Mouse (Mus musculus) macrophage (primary cell): ENCODE results near the gene Gm20518. TPM values are rescaled to one million over a fixed set of nuclear protein-coding genes. Genes with fewer than 3 reads are reported as not detected.

Source experiments
- H3K27ac ChIP-seq: fragments of 350-480 bp; formaldehyde crosslinking; 2 replicates; pipeline ENCODE4 v1.9.0; 2021
- H3K36me3 ChIP-seq: fragments of 350-480 bp; formaldehyde crosslinking; 2 replicates; pipeline ENCODE4 v1.9.0; 2021; ENCODE audit errors: inconsistent target
- H3K4me3 ChIP-seq: fragments of 350-480 bp; formaldehyde crosslinking; 2 replicates; pipeline ENCODE4 v1.9.0; 2021; ENCODE audit errors: inconsistent target
- H3K79me2 ChIP-seq: fragments of 350-480 bp; formaldehyde crosslinking; 2 replicates; pipeline ENCODE4 v1.9.0; 2021; ENCODE audit errors: inconsistent target
- WGBS: methylation state at CpG from one replicate; pipeline ENCODE4 v1.1.7; 2026; ENCODE audit warnings: inconsistent platforms; ENCODE audit not compliant: missing documents; 5-methylcytosine and 5-hydroxymethylcytosine counted together
- polyA plus RNA-seq: library from polyadenylated mRNA; stranded (reverse); fragments of 250-400 nt; gene quantifications from 3 replicates; pipeline ENCODE4 v1.2.4, GENCODE M21; 2018; ENCODE audit warnings: inconsistent platforms
- total RNA-seq, 78 experiments: library from RNA; depleted of rRNA; stranded (reverse); fragments of 250-400 nt; gene quantifications; 1 replicate in 9 of 78; 2 replicates in 24 of 78; 3 replicates in 43 of 78; 4 replicates in 2 of 78; pipeline ENCODE4 v1.2.4; 2018; ENCODE audit warnings: inconsistent platforms in 56 of 78

The Gm20518 gene
- 1 to 10 TPM in 12 of 26 experiments, under 1 TPM in 14; 0.17 to 3.9 (median 0.93) TPM for total RNA-seq (2018; cell fraction: chromatin; rRNA removed)
- under 1 TPM in 6 of 26 experiments, not detected in 20; 0.04 to 0.10 (median 0.08) TPM for total RNA-seq (2018; cell fraction: cytosol; rRNA removed)
- total RNA-seq (2018; cell fraction: nucleus; rRNA removed) = 1 to 10 TPM in 5 of 26 experiments, under 1 TPM in 17, not detected in 4; 0.18 to 2.8 (median 0.55) TPM
- polyA plus RNA-seq = 0.07 TPM in 1 of 3 replicates, not detected in the others

- Histone ChIP-seq H3K4me3 (peak within 1 kb of the TSS; percentile 55), H3K79me2 (peaks cover 45% of the 10 kb centered on the region), H3K36me3 (no peaks in the 10 kb centered on the region), H3K27ac (no peak within 1 kb of the TSS)
- under 1% methylated on average over 23 of the region's 38 CpGs for WGBS
Measured at GRCm38 (mm10) chr16:17891567-17891959, at the start of gene Gm20518. Gene Gm20518 (minus strand): TSS chr16:17891671.

GRCm38 (mm10) chr16:17939255-17939751, 47.8 kb upstream of the Gm20518 start:
- Histone ChIP-seq H3K36me3 (no peaks in the 10 kb centered on the region), H3K4me3 (no peak overlapping the region), H3K79me2 (no peaks in the 10 kb centered on the region), H3K27ac (no peak overlapping the region)
- WGBS = 49% methylated on average over 9 of the region's 9 CpGs

GRCm38 (mm10) chr16:17938821-17939220, 47.4 kb upstream of the Gm20518 start:
- Histone ChIP-seq H3K4me3 (no peak overlapping the region), H3K79me2 (no peaks in the 10 kb centered on the region), H3K36me3 (no peaks in the 10 kb centered on the region), H3K27ac (no peak overlapping the region)
- WGBS = 9% methylated on average over 7 of the region's 7 CpGs

GRCm38 (mm10) chr16:17938187-17938586, 46.7 kb upstream of the Gm20518 start:
- 42% methylated on average over 7 of the region's 7 CpGs for WGBS
- Histone ChIP-seq H3K79me2 (no peaks in the 10 kb centered on the region), H3K27ac (no peak overlapping the region), H3K36me3 (no peaks in the 10 kb centered on the region), H3K4me3 (no peak overlapping the region)

GRCm38 (mm10) chr16:17936776-17937175, 45.3 kb upstream of the Gm20518 start:
- Histone ChIP-seq H3K27ac (no peak overlapping the region), H3K36me3 (no peaks in the 10 kb centered on the region), H3K79me2 (no peaks in the 10 kb centered on the region), H3K4me3 (no peak overlapping the region)
- WGBS = 87% methylated on average over 10 of the region's 10 CpGs

GRCm38 (mm10) chr16:17934445-17934910, 43.0 kb upstream of the Gm20518 start:
- 4% methylated on average over 3 of the region's 3 CpGs for WGBS

GRCm38 (mm10) chr16:17933594-17934444, 42.3 kb upstream of the Gm20518 start:
- Histone ChIP-seq H3K27ac (no peak overlapping the region), H3K4me3 (no peak overlapping the region), H3K36me3 (no peaks in the 10 kb centered on the region), H3K79me2 (no peaks in the 10 kb centered on the region)
- 88% methylated on average over 9 of the region's 9 CpGs for WGBS

More at GRCm38 (mm10) chr16:17934445-17934910, 43.0 kb upstream of the Gm20518 start:
- no peak overlapping the region for H3K4me3 ChIP-seq
- no peaks in the 10 kb centered on the region for H3K79me2 ChIP-seq
- no peaks in the 10 kb centered on the region for H3K36me3 ChIP-seq
- no peak overlapping the region for H3K27ac ChIP-seq

GRCm38 (mm10) chr16:17931906-17932460, 40.5 kb upstream of the Gm20518 start:
- Histone ChIP-seq H3K27ac (no peak overlapping the region), H3K36me3 (no peaks in the 10 kb centered on the region), H3K79me2 (no peaks in the 10 kb centered on the region), H3K4me3 (no peak overlapping the region)
- whole genome bisulfite sequencing = 93% methylated on average over 5 of the region's 5 CpGs

DNA sequence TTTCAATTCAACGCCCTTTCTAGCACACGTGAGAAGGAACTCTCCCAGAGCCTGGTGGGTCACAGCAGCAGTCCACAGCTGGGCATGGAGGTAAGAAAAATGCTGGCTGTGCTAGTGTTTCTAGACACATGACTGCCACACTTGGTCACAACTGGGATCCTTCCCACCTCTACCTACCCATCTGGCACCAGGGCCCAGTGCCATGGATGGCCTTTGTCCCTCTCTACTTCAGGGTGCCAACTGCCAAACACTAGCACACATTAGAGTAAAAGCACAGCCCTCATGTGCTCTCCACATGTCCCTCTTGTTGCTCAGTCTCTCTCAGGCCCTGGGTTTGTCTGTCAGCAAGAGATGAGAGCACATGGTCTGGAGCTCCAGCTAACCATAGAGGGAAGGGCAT, 38.2 kb upstream of the Gm20518 start:
- WGBS = no CpG with 5 or more reads among the region's 2 CpGs
- Histone ChIP-seq H3K27ac (no peak overlapping the region), H3K4me3 (no peak overlapping the region), H3K79me2 (no peaks in the 10 kb centered on the region), H3K36me3 (0 out of 2 replicates have a peak, but pooled peaks cover 5% of the 10 kb centered on the region)

DNA sequence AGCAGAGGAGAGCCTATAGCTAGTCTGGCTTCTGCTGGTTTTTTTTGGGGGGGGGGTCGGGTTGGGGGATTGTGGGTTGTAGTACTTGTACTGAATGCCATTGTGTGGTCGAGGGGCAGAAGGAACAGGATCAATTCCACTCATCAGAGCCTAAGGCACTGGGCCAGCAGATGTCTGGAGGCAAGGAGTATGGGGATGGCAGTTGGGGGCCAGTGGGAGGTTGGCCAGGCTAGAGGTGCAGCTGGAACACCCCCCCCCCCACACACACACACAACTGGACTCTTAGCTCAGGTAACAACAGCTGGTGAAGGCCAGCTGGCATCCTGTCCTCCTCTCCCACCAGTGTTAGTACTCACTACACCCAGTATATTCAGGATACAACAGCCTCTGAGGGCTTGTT, 37.7 kb upstream of the Gm20518 start:
- Histone ChIP-seq H3K27ac (no peak overlapping the region), H3K79me2 (no peaks in the 10 kb centered on the region), H3K36me3 (0 out of 2 replicates have a peak, but pooled peaks cover 5% of the 10 kb centered on the region), H3K4me3 (no peak overlapping the region)
- 63% methylated on average over 2 of the region's 2 CpGs for WGBS

GRCm38 (mm10) chr16:17928627-17929104, 37.2 kb upstream of the Gm20518 start:
- peak overlapping the region; percentile 50 for H3K4me3 ChIP-seq
- no peaks in the 10 kb centered on the region for H3K79me2 ChIP-seq
- 2% methylated on average over 9 of the region's 9 CpGs for WGBS
- H3K36me3 ChIP-seq = 0 out of 2 replicates have a peak, but pooled peaks cover 5% of the 10 kb centered on the region
- H3K27ac ChIP-seq = peak overlapping the region; percentile 80

- 0 out of 2 replicates have a peak, but pooled peaks cover 5% of the 10 kb centered on the region for H3K36me3 ChIP-seq
- no peaks in the 10 kb centered on the region for H3K79me2 ChIP-seq
- H3K4me3 ChIP-seq = peak within 1 kb of the TSS; percentile 50
- H3K27ac ChIP-seq = peak within 1 kb of the TSS; percentile 80
- WGBS = 1% methylated on average over 41 of the region's 47 CpGs
Measured at GRCm38 (mm10) chr16:17928087-17928580, 36.7 kb upstream of the Gm20518 start, which contains the start of gene Slc25a1. Gene Slc25a1 (minus strand): TSS chr16:17928219.

DNA sequence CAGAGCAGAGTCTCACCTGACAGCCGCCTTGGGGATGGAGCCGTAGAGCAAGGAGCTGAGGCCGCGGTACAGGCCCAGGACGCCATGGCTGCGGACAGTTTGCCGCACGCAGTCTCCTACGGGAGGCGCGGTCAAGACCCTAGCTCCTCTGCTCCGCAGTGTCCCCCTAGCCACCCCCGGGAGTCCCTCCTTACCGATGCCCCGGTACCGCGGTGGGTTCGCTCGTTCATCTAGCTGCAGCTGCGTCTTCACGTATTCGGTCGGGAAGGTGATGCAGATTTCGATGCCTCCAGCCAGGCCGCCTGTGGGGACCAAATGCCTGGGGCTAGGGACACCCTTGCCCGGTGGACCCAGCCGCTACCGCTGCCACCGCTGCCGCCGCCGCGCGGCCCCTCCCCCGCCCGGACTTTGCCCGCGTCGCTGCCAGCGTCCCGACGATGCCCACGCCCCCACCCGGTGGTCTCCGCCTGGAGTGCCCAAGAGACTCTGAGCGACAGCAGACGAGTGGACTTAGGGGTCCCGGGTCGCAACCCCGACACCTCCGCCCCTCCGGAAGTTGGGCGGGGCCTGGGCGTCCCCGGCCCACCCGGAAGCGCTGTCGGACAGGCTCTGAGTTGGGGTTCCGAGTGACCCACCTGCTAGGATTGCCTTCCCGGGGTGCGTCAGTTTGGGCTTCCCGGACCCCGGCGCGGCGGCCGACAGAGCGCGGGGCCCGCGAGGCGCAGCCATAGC, 36.0 kb upstream of the Gm20518 start:
- 7% methylated on average over 66 of the region's 72 CpGs for WGBS
- peak overlapping the region; percentile 38 for H3K4me3 ChIP-seq
- H3K36me3 ChIP-seq = 0 out of 2 replicates have a peak, but pooled peaks cover 5% of the 10 kb centered on the region
- no peak overlapping the region for H3K27ac ChIP-seq
- peaks cover 2% of the 10 kb centered on the region; the same call in 1 of the 2 replicates for H3K79me2 ChIP-seq
